Comparison of ENCODE assay signal across 33 mouse cellular contexts in the genomic region with DNA sequence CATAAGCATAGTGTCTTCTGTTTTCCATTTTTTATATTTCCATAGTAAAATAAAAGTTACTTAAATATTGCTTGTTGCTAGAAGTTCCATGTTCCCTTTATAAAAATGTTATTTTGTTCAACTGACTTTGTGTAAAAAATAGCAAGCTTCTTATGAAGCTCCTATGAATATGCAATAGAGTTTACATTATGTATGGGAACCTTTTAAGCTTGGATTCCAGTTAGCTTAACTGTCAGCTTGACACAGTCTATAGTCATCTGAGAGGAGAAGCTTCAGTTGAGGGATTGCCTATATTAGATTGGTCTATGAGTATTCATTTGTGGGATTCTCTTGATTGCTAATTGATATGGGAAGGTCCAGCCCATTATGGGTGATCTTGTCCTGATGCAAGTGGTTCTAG.
"Had no signal": no experiment of that assay in that cellular context is flagged by ENCODE, and none has a peak within 500 bp of the region (broad histone marks: within the 10 kb centered on the region; RNA-seq: fewer than 3 reads in every experiment).

No protein-coding gene starts in this region.

- H3K4me1 ChIP-seq: heart, embryonic 12.5 days; heart, embryonic 13.5 days; heart, embryonic 15.5 days; hindbrain, embryonic 10.5 days; hindbrain, embryonic 12.5 days; hindbrain, embryonic 13.5 days; hindbrain, embryonic 15.5 days; intestine, embryonic 15.5 days; kidney, embryonic 15.5 days had no signal

- DNase-seq: heart, postnatal 10 days; heart, postnatal 14 days; heart, postnatal 36 days; heart, postnatal 4 days; kidney, adult 11 months; kidney, adult 18-20 months; kidney, adult 2 months; kidney, adult 8-10 months; kidney, adult 9 months; kidney, postnatal 10 days; kidney, postnatal 14 days; kidney, postnatal 25 days; kidney, postnatal 36 days; kidney, postnatal 4 days; layer of hippocampus, adult 9-11 months; layer of hippocampus, postnatal 36 days had no signal

- ATAC-seq: hindbrain, embryonic 16.5 days; hindbrain, postnatal 0 days; inflammation-experienced regulatory T-cells, adult 6 months; intestine, embryonic 15.5 days; intestine, embryonic 16.5 days; intestine, postnatal 0 days had no signal

- H3K4me3 ChIP-seq: heart, embryonic 12.5 days; heart, embryonic 13.5 days; heart, embryonic 15.5 days; hindbrain, embryonic 10.5 days; hindbrain, embryonic 12.5 days; hindbrain, embryonic 13.5 days; hindbrain, embryonic 15.5 days; intestine, embryonic 15.5 days; kidney, embryonic 15.5 days; layer of hippocampus, adult 2 months had no signal

- H3K9ac ChIP-seq: heart, embryonic 12.5 days; heart, embryonic 13.5 days; heart, embryonic 15.5 days; hindbrain, embryonic 12.5 days; hindbrain, embryonic 13.5 days; hindbrain, embryonic 14.5 days; hindbrain, embryonic 15.5 days; intestine, embryonic 15.5 days; kidney, embryonic 15.5 days had no signal

- H3K27ac ChIP-seq: heart, embryonic 13.5 days; heart, embryonic 15.5 days; hindbrain, embryonic 10.5 days; hindbrain, embryonic 12.5 days; hindbrain, embryonic 13.5 days; hindbrain, embryonic 14.5 days; hindbrain, embryonic 15.5 days; hindbrain, postnatal 0 days; intestine, embryonic 15.5 days; kidney, embryonic 15.5 days; kidney, postnatal 0 days; layer of hippocampus, adult 2 months had no signal

- H3K36me3 ChIP-seq: heart, embryonic 12.5 days; heart, embryonic 13.5 days; heart, embryonic 15.5 days; hindbrain, embryonic 10.5 days; hindbrain, embryonic 12.5 days; hindbrain, embryonic 13.5 days; hindbrain, embryonic 15.5 days; intestine, embryonic 15.5 days; kidney, embryonic 15.5 days had no signal

- H3K27me3 ChIP-seq: heart, embryonic 12.5 days; heart, embryonic 13.5 days; heart, embryonic 15.5 days; hindbrain, embryonic 12.5 days; hindbrain, embryonic 13.5 days; hindbrain, embryonic 15.5 days; intestine, embryonic 15.5 days; kidney, embryonic 15.5 days had no signal
